Mouse (Mus musculus): Measurements from ENCODE around the gene Timp4.
"Not testable (repeated sequence)": the region's sequence is repeated elsewhere in the genome, so short reads cannot be mapped to it uniquely, and the experiment has no call there.

The Timp4 gene

GRCm38 (mm10) chr6:115267916-115268315, 15.9 kb upstream of the Timp4 start:
- in situ Hi-C loops (cut with MboI; ENCODE audit: low pct_unique_long_range_greater_than_20kb in 1 of 2, low sequenced_read_pairs in 2 of 2, unreplicated experiment in 1 of 2), result loop anchor here in 1 of 2 experiments (5.0 kb wide), 1 partner anchor 41 kb away; the partner anchor contains the start of gene Gm17482

GRCm38 (mm10) chr6:115266791-115267190, 14.8 kb upstream of the Timp4 start:
- in situ Hi-C loops (cut with MboI; ENCODE audit: low pct_unique_long_range_greater_than_20kb in 1 of 2, low sequenced_read_pairs in 2 of 2, unreplicated experiment in 1 of 2), result loop anchor here in 1 of 2 experiments (5.0 kb wide), 1 partner anchor 39 kb away; the partner anchor contains the start of gene Gm17482

DNA sequence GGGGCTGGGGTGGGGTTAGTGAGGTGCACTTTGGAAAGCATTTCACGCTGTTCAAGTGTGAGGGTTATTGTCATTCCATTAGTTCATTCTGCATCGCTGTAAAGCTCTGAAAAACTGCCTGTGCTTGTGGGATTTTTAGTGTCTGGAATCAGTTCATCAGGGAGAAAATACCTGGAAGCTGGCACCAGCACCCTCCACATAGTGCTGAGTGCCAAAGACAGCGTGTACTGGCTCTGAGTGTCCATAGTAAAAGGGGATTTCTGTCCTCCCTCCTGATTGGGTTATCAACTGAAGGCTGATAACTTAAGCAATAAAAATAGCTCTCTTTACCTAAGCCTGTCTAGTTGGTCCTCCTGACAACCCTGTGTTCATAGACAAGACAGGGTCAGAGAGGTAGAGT, 8.5 kb upstream of the Timp4 start:
- in situ Hi-C loops (cut with MboI; ENCODE audit: low pct_unique_long_range_greater_than_20kb in 1 of 2, low sequenced_read_pairs in 2 of 2, unreplicated experiment in 1 of 2), result no loop called here

GRCm38 (mm10) chr6:115255171-115255570, 3.2 kb upstream of the Timp4 start:
- in situ Hi-C loops (cut with MboI; ENCODE audit: low pct_unique_long_range_greater_than_20kb in 1 of 2, low sequenced_read_pairs in 2 of 2, unreplicated experiment in 1 of 2), result no loop called here

GRCm38 (mm10) chr6:115251531-115251985, 447 bp downstream of the Timp4 start:
- in situ Hi-C loops (cut with MboI; ENCODE audit: low pct_unique_long_range_greater_than_20kb in 1 of 2, low sequenced_read_pairs in 2 of 2, unreplicated experiment in 1 of 2), result no loop called here

- in situ Hi-C loops (cut with MboI; ENCODE audit: low pct_unique_long_range_greater_than_20kb in 1 of 2, low sequenced_read_pairs in 2 of 2, unreplicated experiment in 1 of 2), result no loop called here
Measured at GRCm38 (mm10) chr6:115245500-115246058, 6.4 kb downstream of the Timp4 start.

GRCm38 (mm10) chr6:115244222-115244621, 7.8 kb downstream of the Timp4 start:
- in situ Hi-C loops (cut with MboI; ENCODE audit: low pct_unique_long_range_greater_than_20kb in 1 of 2, low sequenced_read_pairs in 2 of 2, unreplicated experiment in 1 of 2), result no loop called here

- in situ Hi-C loops (cut with MboI; ENCODE audit: low pct_unique_long_range_greater_than_20kb in 1 of 2, low sequenced_read_pairs in 2 of 2, unreplicated experiment in 1 of 2), result no loop called here
Measured at GRCm38 (mm10) chr6:115241939-115242338, 10.1 kb downstream of the Timp4 start.

DNA sequence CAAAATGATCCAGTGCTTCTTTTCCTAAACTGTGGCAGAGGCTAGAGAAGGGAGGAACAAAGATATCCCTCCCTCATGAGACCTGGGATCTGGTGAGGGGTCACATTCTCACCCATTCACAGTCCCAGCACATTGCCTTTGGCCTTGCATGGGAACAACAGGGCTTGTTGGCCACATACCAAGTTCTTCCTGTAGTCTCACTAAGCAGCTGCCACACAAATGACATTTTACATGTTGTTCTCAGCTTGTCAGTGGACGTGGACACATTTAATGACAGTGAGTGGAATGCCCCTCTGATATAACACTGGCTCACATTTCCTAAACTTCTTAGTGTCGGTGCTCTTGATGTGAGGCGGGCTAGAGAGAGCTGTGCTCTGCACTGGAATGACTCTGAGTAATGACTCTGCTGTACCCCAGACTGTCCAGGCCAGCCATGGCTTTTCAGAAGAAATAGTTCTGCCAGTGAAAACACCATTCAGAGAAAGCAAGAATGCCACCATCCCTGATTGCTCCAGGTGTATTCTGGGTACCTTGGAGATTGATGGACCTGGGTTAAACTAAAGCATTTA, 10.8 kb downstream of the Timp4 start:
- in situ Hi-C loops (cut with MboI; ENCODE audit: low pct_unique_long_range_greater_than_20kb in 1 of 2, low sequenced_read_pairs in 2 of 2, unreplicated experiment in 1 of 2), result no loop called here

DNA sequence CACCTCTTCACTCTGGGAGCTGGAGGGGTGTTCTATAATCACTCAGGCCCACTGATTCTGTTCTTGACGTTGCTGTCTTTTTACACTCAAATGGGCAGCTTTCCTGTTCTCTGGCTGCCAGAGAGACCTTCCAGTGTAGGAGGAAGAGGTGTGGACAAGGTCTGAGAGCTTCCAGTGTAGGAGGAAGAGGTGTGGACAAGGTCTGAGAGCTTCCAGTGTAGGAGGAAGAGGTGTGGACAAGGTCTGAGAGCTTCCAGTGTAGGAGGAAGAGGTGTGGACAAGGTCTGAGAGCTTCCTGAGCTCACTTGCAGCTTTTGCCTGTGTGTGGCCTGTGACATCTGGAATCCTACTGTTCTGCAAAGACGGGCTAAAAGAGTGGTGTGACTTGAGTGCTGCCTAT, 11.6 kb downstream of the Timp4 start:
- in situ Hi-C loops (cut with MboI; ENCODE audit: low pct_unique_long_range_greater_than_20kb in 1 of 2, low sequenced_read_pairs in 2 of 2, unreplicated experiment in 1 of 2), result not testable (repeated sequence)

- in situ Hi-C loops (cut with MboI; ENCODE audit: low pct_unique_long_range_greater_than_20kb in 1 of 2, low sequenced_read_pairs in 2 of 2, unreplicated experiment in 1 of 2), result no loop called here
Measured at GRCm38 (mm10) chr6:115239335-115239734, 12.7 kb downstream of the Timp4 start.

GRCm38 (mm10) chr6:115238031-115239027, 13.7 kb downstream of the Timp4 start:
- in situ Hi-C loops (cut with MboI; ENCODE audit: low pct_unique_long_range_greater_than_20kb in 1 of 2, low sequenced_read_pairs in 2 of 2, unreplicated experiment in 1 of 2), result no loop called here

DNA sequence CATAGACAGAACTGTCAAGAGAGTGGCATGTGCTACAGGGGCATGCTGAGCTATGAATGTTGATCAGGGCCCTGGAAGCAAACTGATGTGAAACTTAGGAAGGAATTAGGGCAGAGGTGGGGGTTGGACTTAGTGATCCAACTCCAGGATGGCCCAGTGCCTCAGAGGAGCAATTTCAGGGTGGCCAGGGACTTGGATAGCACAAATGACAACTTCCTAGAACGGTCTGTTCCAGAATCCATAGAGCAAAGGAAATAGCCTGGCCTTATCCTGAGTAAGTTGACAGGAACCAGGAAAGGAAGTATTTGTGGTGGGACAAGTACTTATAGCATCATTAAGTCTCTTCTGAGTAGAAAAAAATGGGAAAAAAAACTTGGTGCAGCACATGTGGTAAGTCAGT, 19.4 kb downstream of the Timp4 start:
- in situ Hi-C loops (cut with MboI; ENCODE audit: low pct_unique_long_range_greater_than_20kb in 1 of 2, low sequenced_read_pairs in 2 of 2, unreplicated experiment in 1 of 2), result no loop called here

DNA sequence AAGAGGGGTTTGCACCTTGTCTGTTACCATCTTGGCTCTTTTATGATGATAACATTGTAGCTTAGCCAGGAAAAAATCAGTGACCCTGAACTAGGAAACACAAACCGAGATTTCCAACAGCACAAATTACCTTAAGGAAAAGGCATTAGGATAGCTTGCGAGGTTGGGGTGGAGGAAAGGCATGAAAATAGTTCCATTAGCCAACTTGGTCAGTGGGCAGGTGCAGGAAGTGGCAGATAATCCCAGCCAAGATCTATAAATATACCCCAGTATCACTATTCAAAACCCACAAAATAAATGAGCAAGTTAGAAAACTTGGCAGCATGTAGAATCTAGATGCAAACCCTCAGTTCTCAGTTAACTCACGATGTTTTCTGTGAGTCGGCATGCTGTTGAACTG, 20.2 kb downstream of the Timp4 start:
- in situ Hi-C loops (cut with MboI; ENCODE audit: low pct_unique_long_range_greater_than_20kb in 1 of 2, low sequenced_read_pairs in 2 of 2, unreplicated experiment in 1 of 2), result no loop called here

- in situ Hi-C loops (cut with MboI; ENCODE audit: low pct_unique_long_range_greater_than_20kb in 1 of 2, low sequenced_read_pairs in 2 of 2, unreplicated experiment in 1 of 2), result no loop called here
Measured at GRCm38 (mm10) chr6:115230557-115230956, 21.4 kb downstream of the Timp4 start.

DNA sequence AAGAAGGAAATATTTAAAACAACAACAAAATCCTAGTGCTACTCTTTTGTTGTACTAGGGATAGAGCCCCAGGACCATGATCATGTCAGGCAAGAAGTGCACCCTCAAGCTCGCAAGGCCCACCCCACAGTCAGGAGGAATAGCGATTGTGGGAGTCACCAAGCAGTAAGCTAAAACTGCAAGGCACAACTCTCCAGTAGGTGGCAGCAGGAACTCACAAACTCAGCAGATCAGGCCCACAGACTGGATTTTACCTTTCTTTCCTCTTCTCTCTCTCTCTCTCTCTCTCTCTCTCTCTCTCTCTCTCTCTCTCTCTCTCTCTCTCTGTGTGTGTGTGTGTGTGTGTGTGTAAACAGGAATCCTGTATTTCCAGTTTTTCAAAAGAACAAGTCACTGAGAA, 24.5 kb downstream of the Timp4 start:
- in situ Hi-C loops (cut with MboI; ENCODE audit: low pct_unique_long_range_greater_than_20kb in 1 of 2, low sequenced_read_pairs in 2 of 2, unreplicated experiment in 1 of 2), result loop anchor here in 1 of 2 experiments (5.0 to 10.0 kb wide), 2 partner anchors 40 to 307 kb away; no protein-coding TSS in a partner anchor

DNA sequence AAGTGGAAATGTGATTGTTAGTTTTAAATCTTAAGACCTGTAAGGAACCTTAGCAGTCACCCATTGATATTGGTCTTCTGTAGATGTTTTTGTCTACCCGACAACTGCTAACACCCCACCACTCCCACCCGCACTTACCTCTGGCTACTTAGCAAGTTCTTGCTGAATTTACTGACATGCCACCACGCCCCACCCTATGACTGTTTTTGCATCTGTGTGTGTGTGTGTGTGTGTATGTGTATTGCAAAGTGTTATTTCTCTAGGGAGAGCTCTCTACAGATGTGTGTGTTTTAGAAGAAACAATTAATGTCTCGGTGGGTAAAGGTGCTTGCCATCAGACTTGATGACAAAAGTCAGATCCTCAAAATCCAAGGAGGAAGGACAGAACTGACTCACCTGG, 25.0 kb downstream of the Timp4 start, which contains the start of gene Gm17482:
TSS of gene Gm17482 (plus strand) at position 301 of the 400 bp plus-strand sequence.
- in situ Hi-C loops (cut with MboI; ENCODE audit: low pct_unique_long_range_greater_than_20kb in 1 of 2, low sequenced_read_pairs in 2 of 2, unreplicated experiment in 1 of 2), result loop anchor here in 1 of 2 experiments (5.0 to 10.0 kb wide), 2 partner anchors 40 to 308 kb away; no protein-coding TSS in a partner anchor

GRCm38 (mm10) chr6:115225519-115225918, 26.5 kb downstream of the Timp4 start:
- in situ Hi-C loops (cut with MboI; ENCODE audit: low pct_unique_long_range_greater_than_20kb in 1 of 2, low sequenced_read_pairs in 2 of 2, unreplicated experiment in 1 of 2), result loop anchor here in 1 of 2 experiments (5.0 to 10.0 kb wide), 2 partner anchors 42 to 309 kb away; no protein-coding TSS in a partner anchor

DNA sequence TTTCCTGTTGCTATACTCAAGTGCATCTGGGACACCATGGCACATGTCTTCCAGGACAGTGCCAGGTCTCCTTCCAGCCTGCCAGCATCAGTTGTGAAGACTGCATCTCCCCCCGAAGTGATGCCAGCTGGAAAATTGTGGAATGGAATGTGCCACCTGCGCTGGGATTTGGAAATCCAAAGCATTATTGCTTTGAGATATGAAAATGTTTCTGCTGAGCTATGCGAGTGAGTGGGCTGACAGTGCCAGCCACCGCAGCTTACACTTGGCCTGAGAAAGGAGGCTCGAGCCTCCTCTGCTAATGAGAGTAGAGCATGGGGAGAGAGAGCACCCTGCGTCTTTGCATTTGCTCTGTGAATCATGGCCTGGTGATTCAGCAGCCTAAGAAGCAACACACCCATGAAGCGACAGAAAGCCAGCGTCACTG, 30.8 kb downstream of the Timp4 start:
- in situ Hi-C loops (cut with MboI; ENCODE audit: low pct_unique_long_range_greater_than_20kb in 1 of 2, low sequenced_read_pairs in 2 of 2, unreplicated experiment in 1 of 2), result loop anchor here in 1 of 2 experiments (10.0 kb wide), 1 partner anchor 314 kb away; no protein-coding TSS in a partner anchor

Data from mouse embryonic stem cell (cell line).